Mouse (Mus musculus) inflammation-experienced regulatory T-cells, adult 6 months (primary cell): ENCODE data around the gene D930048N14Rik. TPM values are rescaled to one million over a fixed set of nuclear protein-coding genes. Genes with fewer than 3 reads are reported as not detected.

Source experiments
- ATAC-seq: one replicate; pipeline ENCODE4 v1.8.0; 2017
- polyA plus RNA-seq, 3 experiments: library from polyadenylated mRNA; unstranded; fragments of 100-300 nt; shearing (Covaris generic); gene quantifications; one replicate each; pipeline ENCODE4 v1.2.1; 2017

D930048N14Rik gene
- polyA plus RNA-seq, 3 experiments from 2014 or later: 0.86 to 1.5 (median 1.0) TPM

- no peak for ATAC-seq
Measured at GRCm38 (mm10) chr11:51706451-51706850, 55.7 kb downstream of the D930048N14Rik start.

GRCm38 (mm10) chr11:51707080-51707479, 56.3 kb downstream of the D930048N14Rik start:
- no peak for ATAC-seq

Other genes starting within 250 kb of the D930048N14Rik start
- 10 to 100 TPM; 25.2 to 33.5 (median 27.6) TPM for gene Phykpl, start 66.2 kb upstream of the D930048N14Rik start, polyA plus RNA-seq
- gene Hnrnpab, start 44.1 kb upstream of the D930048N14Rik start, polyA plus RNA-seq: 10 to 100 TPM; 32.6 to 39.5 (median 35.5) TPM
- 100 to 1,000 TPM; 100 to 149 (median 102) TPM for gene Nhp2, start 31.2 kb upstream of the D930048N14Rik start, polyA plus RNA-seq
- 10 to 100 TPM; 35.7 to 40.3 (median 38.6) TPM for gene Rmnd5b, start 15.1 kb upstream of the D930048N14Rik start, polyA plus RNA-seq
- gene N4bp3, start 112 bp upstream of the D930048N14Rik start, polyA plus RNA-seq: 1 to 10 TPM; 1.3 to 2.4 (median 1.4) TPM
- gene 0610009B22Rik, start 37.9 kb downstream of the D930048N14Rik start, polyA plus RNA-seq: 10 to 100 TPM; 16.8 to 30.5 (median 21.6) TPM
- 10 to 100 TPM; 15.3 to 22.3 (median 19.0) TPM for gene Sec24a, start 112.7 kb downstream of the D930048N14Rik start, polyA plus RNA-seq
- gene Sar1b, start 112.7 kb downstream of the D930048N14Rik start, polyA plus RNA-seq: 100 to 1,000 TPM; 128 to 162 (median 150) TPM
- 10 to 100 TPM; 14.1 to 21.5 (median 20.1) TPM for gene Jade2, start 206.7 kb downstream of the D930048N14Rik start, polyA plus RNA-seq